Mouse (Mus musculus) forebrain, embryonic 13.5 days (tissue): ENCODE results near the gene Nxph1. TPM values are rescaled to one million over a fixed set of nuclear protein-coding genes. Genes with fewer than 3 reads are reported as not detected.

ENCODE experiments used
- ATAC-seq: fragments of 200-750 bp; cut with Nextera tagmentation; 2 replicates; pipeline ENCODE4 v1.8.0; 2017
- H3K27ac ChIP-seq: fragments of 300-500 bp; sonication (generic); 2 replicates; pipeline ENCODE4 v1.5.1; 2015; ENCODE audit warnings: inconsistent platforms, mild to moderate bottlenecking, moderate library complexity
- H3K27me3 ChIP-seq: fragments of 300-500 bp; sonication (generic); 2 replicates; pipeline ENCODE4 v1.6.1; 2015; ENCODE audit warnings: mild to moderate bottlenecking, inconsistent platforms
- H3K36me3 ChIP-seq: fragments of 300-500 bp; sonication (generic); 2 replicates; pipeline ENCODE4 v1.6.1; 2015; ENCODE audit warnings: mild to moderate bottlenecking, inconsistent platforms; ENCODE audit not compliant: poor library complexity, severe bottlenecking
- H3K4me1 ChIP-seq: fragments of 300-500 bp; sonication (generic); 2 replicates; pipeline ENCODE4 v1.6.1; 2015; ENCODE audit warnings: inconsistent platforms
- H3K4me2 ChIP-seq: fragments of 300-500 bp; sonication (generic); 2 replicates; pipeline ENCODE4 v1.6.1; 2015; ENCODE audit warnings: inconsistent platforms, mild to moderate bottlenecking, moderate library complexity
- H3K4me3 ChIP-seq: fragments of 300-500 bp; sonication (generic); 2 replicates; pipeline ENCODE4 v1.5.1; 2015; ENCODE audit warnings: mild to moderate bottlenecking, inconsistent platforms
- H3K9ac ChIP-seq: fragments of 300-500 bp; sonication (generic); 2 replicates; pipeline ENCODE4 v1.6.1; 2015; ENCODE audit warnings: mild to moderate bottlenecking, inconsistent platforms
- H3K9me3 ChIP-seq: fragments of 300-500 bp; sonication (generic); replicated peaks from 2 replicates; pipeline ENCODE4 v1.6.1; 2016; ENCODE audit warnings: inconsistent platforms
- WGBS: fragments of 180-500 bp; shearing (Covaris S2); methylation state at CpG from one replicate; pipeline ENCODE4 v1.1.7; 2015; 5-methylcytosine and 5-hydroxymethylcytosine counted together
- polyA plus RNA-seq: library from polyadenylated mRNA; unstranded; fragments of >200 nt; fragmentation: Nextera tagmentation; extraction: Ambion mirVana; gene quantifications from 2 replicates; pipeline ENCODE4 v1.2.1, GENCODE M21; 2015

Gene Nxph1
- polyA plus RNA-seq, 1 experiment from 2014 or later = 23.9 TPM

DNA sequence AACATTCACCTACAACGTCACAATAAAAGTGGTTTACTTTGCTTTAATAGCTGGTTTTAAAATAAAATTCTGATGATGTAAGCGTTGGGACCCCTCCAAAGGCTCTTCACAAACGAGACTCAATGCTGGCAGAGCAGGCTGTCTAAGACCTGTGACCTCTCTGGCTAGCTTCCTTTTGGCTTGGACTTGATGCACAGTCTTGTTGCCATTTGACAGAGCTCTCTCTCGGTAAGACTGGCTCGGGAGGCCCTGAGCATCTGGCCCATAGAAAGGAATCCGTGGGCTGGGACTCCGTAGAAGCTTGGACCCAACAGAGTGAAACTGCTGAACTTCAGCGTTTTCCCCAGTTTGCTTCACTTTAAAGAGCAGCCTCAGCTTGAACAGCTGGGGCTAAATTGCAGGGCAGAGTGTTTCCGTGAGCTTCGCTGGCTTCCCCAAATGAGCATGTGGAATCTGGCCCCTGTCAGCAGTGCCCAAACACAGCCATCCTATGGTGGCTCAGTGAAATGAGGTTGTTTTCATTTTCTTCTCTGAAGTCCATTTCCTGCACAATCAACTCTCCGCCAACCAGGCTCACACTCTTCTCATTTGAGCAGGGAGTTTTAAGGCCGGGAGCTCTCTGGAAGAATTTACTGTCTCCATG, 48.2 kb downstream of the Nxph1 start:
- no peak overlapping the region for H3K27ac ChIP-seq
- H3K4me1 ChIP-seq = no peaks in the 10 kb centered on the region
- H3K9ac ChIP-seq = no peak overlapping the region
- no peak for ATAC-seq
- no peaks in the 10 kb centered on the region for H3K36me3 ChIP-seq
- no peak overlapping the region for H3K4me2 ChIP-seq
- no peak overlapping the region for H3K4me3 ChIP-seq
- 70% methylated on average over 12 of the region's 12 CpGs for WGBS
- H3K27me3 ChIP-seq = no peaks in the 10 kb centered on the region
- H3K9me3 ChIP-seq = no peaks in the 10 kb centered on the region

DNA sequence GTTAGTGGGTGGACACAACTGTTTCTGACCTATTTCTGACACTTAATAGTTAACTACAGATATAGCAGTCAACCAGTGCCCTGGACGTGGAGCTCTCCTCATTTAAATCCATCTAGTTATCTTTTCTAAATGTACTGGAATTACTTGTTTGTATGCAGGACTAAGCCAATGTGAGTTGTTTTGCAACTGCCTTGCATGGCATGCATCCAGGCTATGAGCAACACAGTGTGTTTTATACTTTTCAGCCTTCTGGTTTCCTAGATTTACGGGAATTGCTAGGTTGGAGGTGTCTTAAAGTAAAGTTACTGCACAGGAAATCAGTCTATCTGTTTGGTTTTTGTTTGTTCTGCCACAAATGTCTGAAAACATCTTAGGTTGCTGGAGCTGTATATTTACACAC, 49.1 kb downstream of the Nxph1 start:
- ATAC-seq = no peak
- Histone ChIP-seq H3K9ac (no peak overlapping the region), H3K4me3 (no peak overlapping the region), H3K36me3 (no peaks in the 10 kb centered on the region), H3K27me3 (no peaks in the 10 kb centered on the region), H3K9me3 (no peaks in the 10 kb centered on the region), H3K4me1 (no peaks in the 10 kb centered on the region), H3K4me2 (no peak overlapping the region), H3K27ac (no peak overlapping the region)
- 88% methylated on average over 2 of the region's 2 CpGs for WGBS

DNA sequence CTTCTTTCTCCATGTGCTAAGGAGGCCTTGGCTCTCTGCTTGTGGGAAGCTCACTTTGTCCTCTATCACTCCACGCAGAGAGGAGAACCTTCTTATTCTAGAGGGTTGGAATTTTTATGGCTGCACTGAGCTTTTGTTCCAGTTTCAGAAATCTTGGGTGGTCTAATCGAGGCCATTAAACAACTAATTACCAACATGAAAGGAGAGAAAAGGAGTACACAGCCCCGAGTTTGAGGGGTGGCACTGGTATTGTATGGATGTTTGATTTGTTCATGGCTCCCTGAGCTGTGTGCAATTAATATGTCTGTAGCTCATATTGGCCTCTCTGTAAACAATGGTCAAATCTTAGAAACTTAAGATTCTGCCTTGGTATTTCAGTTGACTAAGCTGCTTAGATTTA, 54.5 kb downstream of the Nxph1 start:
- no peak overlapping the region for H3K9ac ChIP-seq
- WGBS = 23% methylated on average over 3 of the region's 3 CpGs
- no peaks in the 10 kb centered on the region for H3K9me3 ChIP-seq
- H3K4me1 ChIP-seq = no peaks in the 10 kb centered on the region
- no peak overlapping the region for H3K4me2 ChIP-seq
- H3K27me3 ChIP-seq = no peaks in the 10 kb centered on the region
- H3K27ac ChIP-seq = no peak overlapping the region
- no peak overlapping the region for H3K4me3 ChIP-seq
- no peaks in the 10 kb centered on the region for H3K36me3 ChIP-seq
- ATAC-seq = no peak

DNA sequence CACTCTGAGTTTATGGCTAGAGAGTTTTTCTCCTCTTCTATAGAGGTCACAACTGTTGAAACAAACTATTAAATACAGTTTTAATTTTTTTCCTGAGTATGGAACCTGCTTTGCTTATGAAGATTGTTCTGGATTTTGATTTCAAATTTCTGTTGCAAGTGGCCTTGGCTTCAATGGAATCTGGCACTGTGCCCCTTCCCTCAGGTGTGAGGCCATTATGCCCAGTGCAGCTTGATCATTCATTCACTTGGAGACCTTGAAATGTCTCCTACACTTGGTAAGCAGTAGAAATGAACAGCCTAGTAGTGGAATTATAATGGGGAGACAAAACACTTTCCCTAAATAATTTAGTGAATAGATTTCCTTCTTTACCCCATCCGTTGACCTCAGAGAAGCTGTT, 78.4 kb downstream of the Nxph1 start:
- no peaks in the 10 kb centered on the region for H3K4me1 ChIP-seq

DNA sequence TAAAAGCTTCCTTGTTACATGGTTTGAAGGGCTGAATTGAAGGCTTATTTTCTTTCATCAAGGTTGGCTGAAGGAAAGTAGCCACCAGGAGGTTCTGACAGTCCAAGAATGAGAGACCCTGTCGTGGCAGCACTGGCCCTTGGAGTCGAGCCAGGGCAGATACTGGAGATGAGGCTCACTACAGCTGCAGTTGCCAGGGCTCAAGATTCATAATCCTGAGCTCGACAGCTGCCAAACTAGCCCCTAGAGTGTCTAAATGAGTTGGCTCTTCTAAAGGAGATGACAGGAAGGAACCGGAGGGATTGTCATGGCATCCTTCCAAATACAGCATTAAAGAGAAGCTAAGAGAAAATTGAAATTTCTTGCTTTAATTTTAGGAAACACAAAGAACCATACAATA, 78.9 kb downstream of the Nxph1 start:
- 59% methylated on average over 4 of the region's 4 CpGs for WGBS
- no peak for ATAC-seq

More for the DNA sequence above, 78.4 kb downstream of the Nxph1 start:
- H3K36me3 ChIP-seq = no peaks in the 10 kb centered on the region
- 97% methylated on average over 1 of the region's 1 CpGs for WGBS
- no peak overlapping the region for H3K9ac ChIP-seq
- no peak for ATAC-seq
- H3K4me2 ChIP-seq = no peak overlapping the region
- no peak overlapping the region for H3K27ac ChIP-seq
- H3K27me3 ChIP-seq = no peaks in the 10 kb centered on the region
- no peaks in the 10 kb centered on the region for H3K9me3 ChIP-seq
- no peak overlapping the region for H3K4me3 ChIP-seq

DNA sequence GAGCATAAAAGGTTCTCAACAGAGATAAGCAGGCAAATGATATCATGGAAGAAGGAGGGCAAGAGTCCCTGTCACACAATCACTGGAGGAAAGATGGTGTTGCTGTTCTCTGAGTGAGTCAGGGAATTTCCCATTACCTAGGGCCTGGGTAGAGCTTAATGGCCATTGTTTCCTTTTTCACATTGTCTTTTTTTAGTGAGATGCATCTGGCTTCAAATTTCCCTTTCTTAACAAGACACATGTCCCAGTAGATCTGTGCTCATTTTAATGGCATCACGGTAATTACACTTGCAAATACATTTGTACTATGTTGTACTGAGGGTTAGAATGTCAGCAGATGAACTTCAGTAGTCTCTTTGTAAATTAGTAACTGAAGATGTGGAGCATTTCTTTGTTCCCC, 80.3 kb downstream of the Nxph1 start:
- Histone ChIP-seq H3K27ac (no peak overlapping the region), H3K4me1 (no peaks in the 10 kb centered on the region), H3K4me2 (no peak overlapping the region), H3K27me3 (no peaks in the 10 kb centered on the region), H3K36me3 (no peaks in the 10 kb centered on the region), H3K4me3 (no peak overlapping the region), H3K9ac (no peak overlapping the region), H3K9me3 (no peaks in the 10 kb centered on the region)
- ATAC-seq = no peak
- 77% methylated on average over 1 of the region's 1 CpGs for WGBS

More for the DNA sequence above, 78.9 kb downstream of the Nxph1 start:
- Histone ChIP-seq H3K9ac (no peak overlapping the region), H3K36me3 (no peaks in the 10 kb centered on the region), H3K4me3 (no peak overlapping the region), H3K27me3 (no peaks in the 10 kb centered on the region), H3K9me3 (no peaks in the 10 kb centered on the region), H3K4me1 (no peaks in the 10 kb centered on the region), H3K4me2 (no peak overlapping the region), H3K27ac (no peak overlapping the region)

DNA sequence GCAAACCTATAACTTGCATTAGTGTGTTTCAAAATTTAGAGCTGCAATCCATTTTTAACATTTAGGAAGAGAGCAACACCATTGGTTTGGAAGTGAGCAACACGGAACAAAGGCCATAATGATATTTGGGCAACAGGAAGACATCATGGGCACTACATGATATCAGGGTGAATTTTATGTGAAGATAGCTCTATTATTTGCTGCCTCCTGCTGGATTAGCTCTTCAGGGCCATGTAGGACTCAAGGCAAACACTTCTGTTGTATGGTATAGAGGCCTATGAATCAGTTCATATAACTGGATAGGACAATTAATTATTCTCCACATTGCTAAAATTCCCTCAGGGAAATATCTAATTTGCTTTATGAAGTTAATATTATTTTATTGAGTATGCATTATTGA, 91.1 kb downstream of the Nxph1 start:
- no peaks in the 10 kb centered on the region for H3K9me3 ChIP-seq
- no peak for ATAC-seq
- H3K9ac ChIP-seq = no peak overlapping the region
- no peak overlapping the region for H3K4me2 ChIP-seq
- no peak overlapping the region for H3K4me3 ChIP-seq
- WGBS = 94% methylated on average over 1 of the region's 1 CpGs
- H3K27me3 ChIP-seq = no peaks in the 10 kb centered on the region
- H3K4me1 ChIP-seq = no peaks in the 10 kb centered on the region
- no peak overlapping the region for H3K27ac ChIP-seq
- no peaks in the 10 kb centered on the region for H3K36me3 ChIP-seq

DNA sequence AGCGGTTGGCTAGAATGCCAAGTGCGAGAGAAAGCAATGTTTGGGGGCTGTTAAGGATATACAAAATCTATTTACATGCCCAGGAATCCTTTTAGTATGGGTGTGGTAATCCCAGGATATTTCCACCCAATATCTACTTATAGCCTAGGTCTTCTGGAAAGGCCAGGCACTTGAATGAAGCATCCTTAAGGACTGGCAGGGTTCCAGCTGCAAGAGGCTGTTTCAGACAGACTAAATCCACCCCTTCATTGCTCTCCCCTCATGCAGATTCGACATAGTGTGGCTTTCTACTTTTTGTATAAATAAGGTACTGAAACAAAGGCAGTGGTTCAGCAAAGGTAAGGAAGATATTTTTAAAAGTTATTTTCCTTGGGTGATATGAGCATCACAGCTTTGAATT, 92.8 kb downstream of the Nxph1 start:
- no peaks in the 10 kb centered on the region for H3K9me3 ChIP-seq
- no peak overlapping the region for H3K4me2 ChIP-seq
- no peak overlapping the region for H3K9ac ChIP-seq
- H3K4me3 ChIP-seq = no peak overlapping the region
- H3K27me3 ChIP-seq = no peaks in the 10 kb centered on the region
- no peak overlapping the region for H3K27ac ChIP-seq
- 0 out of 2 replicates have a peak, but pooled peaks have one; percentile 16 for ATAC-seq
- H3K4me1 ChIP-seq = no peaks in the 10 kb centered on the region
- WGBS = 69% methylated on average over 3 of the region's 3 CpGs
- H3K36me3 ChIP-seq = no peaks in the 10 kb centered on the region

DNA sequence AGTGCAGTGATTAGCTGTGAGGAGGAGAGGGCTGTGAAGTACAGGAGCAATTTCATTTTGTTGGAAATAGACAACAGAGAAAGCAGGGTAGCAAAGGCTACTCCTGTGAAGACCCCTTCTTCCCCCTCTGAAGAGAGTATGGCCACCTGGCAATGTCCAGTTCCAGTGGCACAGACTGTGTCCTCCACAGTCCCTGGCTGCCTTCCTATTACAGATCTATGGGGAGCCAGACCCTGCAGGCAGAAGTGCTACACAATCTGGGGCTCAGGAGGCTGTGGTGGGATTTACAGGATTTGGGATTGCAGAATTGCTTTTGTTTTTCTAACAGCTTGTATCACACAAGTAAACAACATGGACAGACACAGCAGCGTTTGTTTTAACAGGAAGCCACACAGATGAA, 94.2 kb downstream of the Nxph1 start:
- H3K27me3 ChIP-seq = no peaks in the 10 kb centered on the region
- H3K4me1 ChIP-seq = no peaks in the 10 kb centered on the region
- ATAC-seq = no peak
- H3K9ac ChIP-seq = no peak overlapping the region
- H3K36me3 ChIP-seq = no peaks in the 10 kb centered on the region
- no peaks in the 10 kb centered on the region for H3K9me3 ChIP-seq
- no peak overlapping the region for H3K4me3 ChIP-seq
- no peak overlapping the region for H3K4me2 ChIP-seq
- 25% methylated on average over 1 of the region's 1 CpGs for WGBS
- no peak overlapping the region for H3K27ac ChIP-seq

DNA sequence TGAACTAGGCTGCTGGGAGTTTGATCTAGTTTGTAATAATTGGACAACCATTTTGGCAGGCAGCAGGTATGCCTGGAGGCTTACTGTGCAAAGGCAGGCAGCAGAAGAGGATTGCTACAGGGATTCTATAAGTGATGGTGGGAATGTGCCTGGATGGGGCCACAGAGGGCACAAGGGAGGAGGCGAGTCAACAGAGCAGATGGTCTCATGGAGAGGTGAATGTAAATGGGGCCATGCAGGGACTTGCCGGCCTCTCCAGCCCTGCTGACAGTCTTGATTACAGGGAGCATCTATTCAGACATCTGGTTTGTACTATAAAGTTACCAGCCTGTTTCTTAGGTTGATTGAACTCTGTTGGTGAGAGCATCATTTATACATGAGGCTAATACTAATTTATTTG, 98.6 kb downstream of the Nxph1 start:
- Histone ChIP-seq H3K9me3 (no peaks in the 10 kb centered on the region), H3K27me3 (no peaks in the 10 kb centered on the region), H3K4me3 (no peak overlapping the region), H3K4me1 (no peaks in the 10 kb centered on the region), H3K36me3 (no peaks in the 10 kb centered on the region), H3K27ac (no peak overlapping the region), H3K9ac (no peak overlapping the region), H3K4me2 (no peak overlapping the region)
- no peak for ATAC-seq
- WGBS = 70% methylated on average over 2 of the region's 2 CpGs

DNA sequence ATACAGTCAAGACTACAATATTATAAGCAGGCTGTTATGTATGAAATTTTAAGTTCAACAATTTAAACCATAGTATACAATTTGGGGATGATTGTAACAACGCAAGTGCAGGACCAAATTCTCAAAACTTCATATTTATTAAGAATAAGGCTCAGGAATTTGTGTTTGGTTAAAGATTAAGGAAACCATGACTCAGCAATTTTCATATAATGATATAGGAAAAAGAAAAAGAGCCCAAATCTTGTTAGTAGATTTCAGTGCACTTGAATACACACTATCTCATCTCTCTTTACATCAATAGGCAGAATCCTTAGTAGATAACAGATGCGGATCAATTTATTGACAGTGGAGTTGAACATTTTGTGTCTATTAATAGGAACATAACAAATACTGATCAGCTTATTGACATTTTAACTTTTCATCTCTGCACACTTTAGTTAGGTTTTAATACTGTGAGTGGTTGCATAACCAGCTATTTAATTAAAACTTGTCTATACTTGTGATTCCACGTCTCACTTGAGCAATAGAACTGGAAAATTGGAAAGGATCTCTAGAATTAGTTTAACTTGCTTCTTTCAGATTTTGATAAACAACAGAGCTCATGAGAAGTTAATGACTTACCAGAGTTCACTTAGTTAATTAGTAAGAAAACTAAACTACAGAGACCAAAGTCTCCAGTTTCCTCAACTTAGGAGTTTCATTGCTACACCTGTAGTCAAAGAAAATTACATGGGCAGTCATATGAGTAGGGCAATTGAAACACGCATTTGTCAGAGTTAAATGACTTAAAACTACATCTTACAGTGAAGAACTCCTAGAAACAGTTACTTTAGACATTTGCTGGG, 113.3 kb downstream of the Nxph1 start:
- Histone ChIP-seq H3K4me1 (peaks cover 7% of the 10 kb centered on the region; the same call in 1 of the 2 replicates), H3K9me3 (no peaks in the 10 kb centered on the region)
- no peak for ATAC-seq

DNA sequence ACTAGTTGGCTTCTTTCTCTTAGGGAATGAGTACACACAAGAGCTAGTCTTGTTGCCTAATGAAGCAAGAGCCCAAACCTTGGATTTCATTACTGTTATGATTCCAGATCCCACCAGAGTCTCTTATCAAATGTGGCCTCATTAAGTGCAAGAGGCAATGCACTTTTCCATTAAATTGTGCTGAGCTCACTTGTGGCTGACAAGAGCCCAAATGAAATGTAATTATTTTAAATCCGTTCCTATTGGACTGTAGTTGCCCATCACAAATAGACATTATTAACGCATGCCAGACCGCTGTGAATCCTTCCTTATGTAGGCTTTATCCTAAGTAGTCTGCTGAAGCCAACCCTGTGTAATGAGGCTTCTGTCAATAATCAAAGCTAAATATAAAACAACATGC, 118.2 kb downstream of the Nxph1 start:
- no peak overlapping the region for H3K9ac ChIP-seq
- no peak overlapping the region for H3K4me3 ChIP-seq
- H3K9me3 ChIP-seq = no peaks in the 10 kb centered on the region
- no peak overlapping the region for H3K27ac ChIP-seq
- no peak overlapping the region for H3K4me2 ChIP-seq
- peaks cover 9% of the 10 kb centered on the region; the same call in 1 of the 2 replicates for H3K4me1 ChIP-seq
- H3K36me3 ChIP-seq = no peaks in the 10 kb centered on the region
- H3K27me3 ChIP-seq = no peaks in the 10 kb centered on the region
- peak; percentile 81; the same call in 1 of the 2 replicates for ATAC-seq
- WGBS = 18% methylated on average over 3 of the region's 3 CpGs

More for the DNA sequence above, 113.3 kb downstream of the Nxph1 start:
- WGBS = 95% methylated on average over 4 of the region's 4 CpGs
- Histone ChIP-seq H3K4me3 (no peak overlapping the region), H3K27ac (no peak overlapping the region), H3K27me3 (no peaks in the 10 kb centered on the region), H3K4me2 (no peak overlapping the region), H3K9ac (no peak overlapping the region), H3K36me3 (no peaks in the 10 kb centered on the region)
